Mouse (Mus musculus): Measurements from ENCODE around the gene Acot7. TPM values are rescaled to one million over a fixed set of nuclear protein-coding genes. Genes with fewer than 3 reads are reported as not detected.
A peak's percentile ranks its signal among the peaks of the same experiment; 100 is the strongest.

The Acot7 gene
- polyA plus RNA-seq, 1 experiment from 2014 or later = 276 TPM

DNA sequence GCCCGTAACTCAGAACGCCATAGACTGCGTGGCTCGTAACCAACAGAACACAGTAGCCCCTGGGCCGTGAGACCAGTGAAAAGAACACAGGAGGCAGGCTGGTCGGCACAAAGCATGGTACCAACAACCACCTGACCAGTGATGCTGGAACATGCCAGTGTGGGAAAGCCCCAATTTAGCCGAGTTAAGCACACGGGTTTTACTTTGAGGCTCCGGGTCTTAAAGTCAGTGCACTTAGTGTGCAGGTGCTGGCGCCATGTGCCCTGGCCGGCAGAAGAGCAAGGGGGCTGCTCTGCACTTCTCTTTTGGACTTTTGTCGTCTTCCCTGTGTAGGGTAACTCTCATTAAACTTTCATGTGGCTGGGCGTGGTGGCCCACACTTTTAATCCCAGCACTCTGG is 92.0 kb downstream of the Acot7 start:
- Histone ChIP-seq H3K4me3 (replicated peaks; ENCODE audit: low read depth, low read length) (no peak overlapping the region), H3K9me3 (ENCODE audit: control insufficient read depth, low read length) (no peaks in the 10 kb centered on the region), H3K4me2 (ENCODE audit: low read length) (no peak overlapping the region), H3K27me3 (ENCODE audit: control insufficient read depth, insufficient read depth, low read length) (peaks cover 16% of the 10 kb centered on the region; the same call in 1 of the 2 replicates), H3K9ac (replicated peaks; ENCODE audit: low read length) (no peak overlapping the region), H3K27ac (replicated peaks; ENCODE audit: low read depth, low read length) (no peak overlapping the region), H3K36me3 (ENCODE audit: control insufficient read depth, insufficient read depth, low read length) (peaks cover 2% of the 10 kb centered on the region; the same call in 1 of the 2 replicates), H3K4me1 (ENCODE audit: control insufficient read depth, insufficient read depth, low read length) (peaks cover 17% of the 10 kb centered on the region; the same call in 1 of the 2 replicates)
- no peak for DNase-seq
- ATAC-seq (ENCODE audit: low FRiP score, low TSS enrichment) = no peak
- 87% methylated on average over 13 of the region's 13 CpGs for WGBS

DNA sequence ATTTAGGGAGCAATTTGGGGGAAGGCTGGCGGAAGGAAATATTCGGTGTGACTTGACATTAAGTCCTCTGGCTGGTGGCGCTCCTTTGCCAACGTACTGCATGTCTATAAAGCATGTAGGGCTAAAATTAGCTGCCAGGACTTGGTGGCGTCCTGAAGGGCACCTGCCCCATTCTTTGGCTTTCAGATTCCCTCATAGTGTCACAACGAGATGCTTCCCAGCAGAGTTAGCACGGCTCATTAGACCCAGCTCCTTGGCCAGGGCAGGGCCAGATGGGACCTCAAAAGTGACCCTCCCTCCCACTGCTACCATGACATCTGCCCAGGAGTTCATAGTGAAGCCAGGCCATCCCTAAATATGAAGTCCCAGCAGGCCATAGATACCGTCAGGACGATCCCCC is 92.7 kb downstream of the Acot7 start:
- H3K27ac ChIP-seq (replicated peaks; ENCODE audit: low read depth, low read length) = no peak overlapping the region
- H3K9me3 ChIP-seq (ENCODE audit: control insufficient read depth, low read length) = no peaks in the 10 kb centered on the region
- peaks cover 22% of the 10 kb centered on the region for H3K27me3 ChIP-seq (ENCODE audit: control insufficient read depth, insufficient read depth, low read length)
- H3K9ac ChIP-seq (replicated peaks; ENCODE audit: low read length) = no peak overlapping the region
- H3K4me1 ChIP-seq (ENCODE audit: control insufficient read depth, insufficient read depth, low read length) = peaks cover 17% of the 10 kb centered on the region; the same call in 1 of the 2 replicates
- DNase-seq (no peak), ATAC-seq (ENCODE audit: low FRiP score, low TSS enrichment) (no peak)
- H3K36me3 ChIP-seq (ENCODE audit: control insufficient read depth, insufficient read depth, low read length) = no peaks in the 10 kb centered on the region; the same call in 1 of the 2 replicates
- H3K4me2 ChIP-seq (ENCODE audit: low read length) = no peak overlapping the region
- 76% methylated on average over 9 of the region's 9 CpGs for WGBS
- H3K4me3 ChIP-seq (replicated peaks; ENCODE audit: low read depth, low read length) = no peak overlapping the region

DNA sequence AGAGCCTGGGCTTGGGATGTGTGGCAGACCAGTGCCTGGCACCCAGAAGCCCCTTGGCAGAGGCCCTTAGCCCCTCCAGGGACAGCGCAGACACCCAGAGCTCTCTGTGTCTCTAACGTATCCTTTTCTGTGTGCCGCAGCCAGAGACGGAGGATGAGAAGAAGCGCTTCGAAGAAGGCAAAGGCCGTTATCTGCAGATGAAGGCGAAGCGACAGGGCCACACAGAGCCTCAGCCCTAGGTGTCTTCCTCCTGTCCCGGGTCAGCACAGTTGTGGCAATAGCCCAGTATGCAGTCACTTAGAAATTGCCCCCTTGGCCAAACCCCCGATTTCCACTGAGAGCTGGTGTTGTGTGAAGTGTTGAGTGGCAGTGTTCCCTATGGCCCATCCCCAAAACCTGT is 93.4 kb downstream of the Acot7 start:
- Histone ChIP-seq H3K36me3 (ENCODE audit: control insufficient read depth, insufficient read depth, low read length) (no peaks in the 10 kb centered on the region; the same call in 1 of the 2 replicates), H3K9ac (replicated peaks; ENCODE audit: low read length) (no peak overlapping the region), H3K27ac (replicated peaks; ENCODE audit: low read depth, low read length) (no peak overlapping the region), H3K4me3 (replicated peaks; ENCODE audit: low read depth, low read length) (no peak overlapping the region), H3K4me1 (ENCODE audit: control insufficient read depth, insufficient read depth, low read length) (peaks cover 17% of the 10 kb centered on the region; the same call in 1 of the 2 replicates), H3K27me3 (ENCODE audit: control insufficient read depth, insufficient read depth, low read length) (peaks cover 29% of the 10 kb centered on the region), H3K9me3 (ENCODE audit: control insufficient read depth, low read length) (no peaks in the 10 kb centered on the region), H3K4me2 (ENCODE audit: low read length) (no peak overlapping the region)
- no peak for DNase-seq
- WGBS = 90% methylated on average over 11 of the region's 11 CpGs
- ATAC-seq (ENCODE audit: low FRiP score, low TSS enrichment) = no peak

DNA sequence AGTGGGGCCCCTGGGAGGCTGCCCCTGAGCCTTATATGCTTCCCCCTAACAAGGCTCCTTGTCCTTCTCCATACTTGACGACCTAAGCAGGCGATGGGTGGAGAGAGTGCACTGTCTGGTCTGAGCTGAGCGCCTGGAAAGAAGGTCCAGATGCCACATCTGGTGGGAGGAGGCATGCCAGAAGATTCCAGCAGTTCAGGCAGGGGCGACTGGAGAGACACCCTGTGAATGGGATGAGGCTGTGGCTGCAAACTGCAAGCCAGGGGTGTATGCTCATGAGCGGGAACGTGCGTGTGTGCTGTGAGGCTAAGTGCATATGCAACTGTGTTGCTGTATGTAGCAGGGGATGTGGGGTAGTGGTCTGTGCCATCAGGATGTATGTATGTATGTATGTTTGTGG is 94.1 kb downstream of the Acot7 start:
- WGBS = 74% methylated on average over 7 of the region's 7 CpGs
- H3K4me2 ChIP-seq (ENCODE audit: low read length) = no peak overlapping the region
- no peak overlapping the region for H3K4me3 ChIP-seq (replicated peaks; ENCODE audit: low read depth, low read length)
- DNase-seq (no peak), ATAC-seq (ENCODE audit: low FRiP score, low TSS enrichment) (no peak)
- peaks cover 17% of the 10 kb centered on the region; the same call in 1 of the 2 replicates for H3K4me1 ChIP-seq (ENCODE audit: control insufficient read depth, insufficient read depth, low read length)
- H3K9ac ChIP-seq (replicated peaks; ENCODE audit: low read length) = no peak overlapping the region
- peaks cover 36% of the 10 kb centered on the region for H3K27me3 ChIP-seq (ENCODE audit: control insufficient read depth, insufficient read depth, low read length)
- H3K27ac ChIP-seq (replicated peaks; ENCODE audit: low read depth, low read length) = no peak overlapping the region
- H3K9me3 ChIP-seq (ENCODE audit: control insufficient read depth, low read length) = no peaks in the 10 kb centered on the region
- H3K36me3 ChIP-seq (ENCODE audit: control insufficient read depth, insufficient read depth, low read length) = no peaks in the 10 kb centered on the region; the same call in 1 of the 2 replicates

DNA sequence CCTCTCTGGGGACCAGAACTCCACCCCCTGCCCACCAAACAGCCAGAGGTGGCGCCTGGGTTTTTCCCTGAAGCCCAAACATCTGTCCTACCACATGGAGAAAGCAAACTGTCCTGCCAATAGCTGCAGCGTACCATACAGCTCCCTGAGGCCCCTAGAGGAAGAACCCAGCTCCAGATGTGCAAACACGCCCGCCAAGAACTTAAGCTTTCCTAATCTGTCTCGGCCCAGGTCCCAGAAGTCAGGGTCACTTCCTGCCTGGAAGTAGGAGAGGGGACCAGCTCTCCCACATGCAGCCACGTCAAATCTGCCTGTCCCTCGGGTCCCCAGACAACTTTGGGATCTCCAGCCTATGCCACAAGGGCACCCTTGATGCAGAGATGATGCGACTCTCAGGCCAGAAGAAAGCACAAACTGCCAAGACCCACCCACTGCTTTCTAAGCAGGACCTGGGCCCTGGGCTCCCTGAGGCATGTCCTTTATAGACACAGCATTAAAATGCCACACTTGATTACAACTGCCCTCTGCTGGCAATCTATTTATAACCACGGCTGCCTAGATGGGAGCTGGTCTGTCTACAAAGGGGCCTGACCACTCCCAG is 94.6 kb downstream of the Acot7 start:
- H3K4me1 ChIP-seq (ENCODE audit: control insufficient read depth, insufficient read depth, low read length) = peaks cover 17% of the 10 kb centered on the region; the same call in 1 of the 2 replicates
- no peak for ATAC-seq (ENCODE audit: low FRiP score, low TSS enrichment)
- no peak overlapping the region for H3K4me3 ChIP-seq (replicated peaks; ENCODE audit: low read depth, low read length)
- H3K9me3 ChIP-seq (ENCODE audit: control insufficient read depth, low read length) = no peaks in the 10 kb centered on the region
- peak; percentile 62 for DNase-seq
- H3K9ac ChIP-seq (replicated peaks; ENCODE audit: low read length) = no peak overlapping the region
- H3K27me3 ChIP-seq (ENCODE audit: control insufficient read depth, insufficient read depth, low read length) = peaks cover 41% of the 10 kb centered on the region
- WGBS = 31% methylated on average over 9 of the region's 9 CpGs
- no peak overlapping the region for H3K4me2 ChIP-seq (ENCODE audit: low read length)
- H3K36me3 ChIP-seq (ENCODE audit: control insufficient read depth, insufficient read depth, low read length) = no peaks in the 10 kb centered on the region; the same call in 1 of the 2 replicates
- 0 out of 2 replicates have a peak overlapping the region, but pooled peaks have one; percentile 64 for H3K27ac ChIP-seq (replicated peaks; ENCODE audit: low read depth, low read length)

DNA sequence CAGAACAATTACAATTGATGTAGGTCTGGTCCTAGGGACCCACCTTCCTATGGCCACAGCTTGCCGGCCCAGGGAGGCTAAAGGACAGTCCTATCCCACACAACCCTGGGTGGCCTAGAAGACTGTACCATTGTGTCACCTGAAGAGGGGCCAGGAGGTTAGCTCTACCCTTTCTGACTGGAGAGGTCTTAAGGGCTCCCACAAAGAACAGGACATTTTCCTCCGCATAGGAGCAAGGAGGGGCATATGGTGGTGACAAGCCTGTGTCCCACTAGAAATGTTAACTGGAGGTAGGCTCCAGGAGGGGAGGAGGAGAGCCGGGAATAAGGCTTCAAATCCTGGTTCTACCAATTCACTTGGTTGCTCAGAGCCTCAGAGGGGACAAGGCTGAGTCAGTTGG is 95.3 kb downstream of the Acot7 start:
- H3K9ac ChIP-seq (replicated peaks; ENCODE audit: low read length) = peak overlapping the region; percentile 74; the same call in 1 of the 2 replicates
- no peak for DNase-seq
- peak overlapping the region; percentile 87 for H3K4me2 ChIP-seq (ENCODE audit: low read length)
- peaks cover 42% of the 10 kb centered on the region for H3K27me3 ChIP-seq (ENCODE audit: control insufficient read depth, insufficient read depth, low read length)
- peaks cover 17% of the 10 kb centered on the region; the same call in 1 of the 2 replicates for H3K4me1 ChIP-seq (ENCODE audit: control insufficient read depth, insufficient read depth, low read length)
- H3K27ac ChIP-seq (replicated peaks; ENCODE audit: low read depth, low read length) = peak overlapping the region; percentile 64
- 22% methylated on average over 3 of the region's 3 CpGs for WGBS
- H3K9me3 ChIP-seq (ENCODE audit: control insufficient read depth, low read length) = no peaks in the 10 kb centered on the region
- ATAC-seq (ENCODE audit: low FRiP score, low TSS enrichment) = no peak
- no peaks in the 10 kb centered on the region; the same call in 1 of the 2 replicates for H3K36me3 ChIP-seq (ENCODE audit: control insufficient read depth, insufficient read depth, low read length)
- H3K4me3 ChIP-seq (replicated peaks; ENCODE audit: low read depth, low read length) = no peak overlapping the region

DNA sequence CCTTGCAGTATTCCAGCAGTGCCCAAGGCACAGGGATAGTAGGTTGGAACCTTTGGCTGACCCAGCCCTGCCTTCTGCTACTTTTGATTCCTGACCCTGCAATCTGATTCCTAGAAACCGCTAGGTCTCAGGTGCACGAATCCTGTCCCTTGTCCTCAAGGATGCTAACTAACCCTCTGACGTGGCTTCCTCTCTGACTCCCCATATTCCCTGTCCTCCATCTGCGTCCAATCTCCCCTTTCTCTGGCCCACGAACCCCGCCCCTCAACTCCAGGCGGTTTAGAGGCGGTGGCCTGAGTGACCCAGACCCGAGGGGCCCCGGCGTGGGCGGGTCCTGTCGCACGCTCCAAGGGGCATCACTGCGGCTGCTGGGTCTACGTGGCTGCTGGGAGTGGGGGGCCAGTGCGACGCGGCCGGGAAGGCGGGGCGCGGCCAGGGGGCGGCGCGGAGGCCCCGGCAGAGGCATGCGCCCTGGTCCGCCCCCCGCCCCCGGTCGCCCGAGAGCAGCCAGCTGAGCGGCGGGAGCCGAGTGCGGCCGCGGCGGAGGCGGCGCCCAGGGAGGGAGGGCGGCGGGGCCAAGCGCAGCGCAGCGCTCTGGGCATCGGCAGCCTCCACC is 95.8 kb downstream of the Acot7 start, which contains the start of gene Gpr153:
TSS of gene Gpr153 (plus strand) at position 612 of the 616 bp plus-strand sequence.
- peak; percentile 76 for DNase-seq
- peaks cover 17% of the 10 kb centered on the region; the same call in 1 of the 2 replicates for H3K4me1 ChIP-seq (ENCODE audit: control insufficient read depth, insufficient read depth, low read length)
- H3K27me3 ChIP-seq (ENCODE audit: control insufficient read depth, insufficient read depth, low read length) = peaks cover 42% of the 10 kb centered on the region

DNA sequence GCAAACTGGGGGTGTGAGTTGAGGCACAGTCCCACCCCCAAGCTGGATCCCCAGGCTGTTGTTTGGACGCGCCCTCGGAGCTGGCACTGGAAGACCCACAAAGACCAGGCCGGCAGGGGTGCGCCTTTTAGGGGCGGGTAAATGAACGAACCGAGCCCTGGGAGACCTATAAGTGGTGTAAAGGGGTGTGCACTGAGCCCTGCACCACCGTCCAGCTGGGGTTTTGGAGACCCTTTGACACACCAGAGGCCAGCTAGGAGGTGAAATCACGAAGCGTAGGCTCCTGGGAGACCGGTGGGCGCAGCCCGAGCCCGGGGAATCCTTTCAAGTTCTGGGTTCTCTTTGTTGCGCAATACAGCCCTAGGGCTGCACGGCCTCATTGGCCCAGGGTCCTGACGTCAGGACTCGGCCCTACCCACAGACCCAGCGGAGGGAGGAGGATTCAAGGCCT is 96.8 kb downstream of the Acot7 start:
- peak overlapping the region; percentile 87 for H3K4me2 ChIP-seq (ENCODE audit: low read length)
- peaks cover 48% of the 10 kb centered on the region for H3K27me3 ChIP-seq (ENCODE audit: control insufficient read depth, insufficient read depth, low read length)
- peaks cover 2% of the 10 kb centered on the region; the same call in 1 of the 2 replicates for H3K36me3 ChIP-seq (ENCODE audit: control insufficient read depth, insufficient read depth, low read length)
- peak; percentile 35; the same call in 1 of the 2 replicates for ATAC-seq (ENCODE audit: low FRiP score, low TSS enrichment)
- H3K4me1 ChIP-seq (ENCODE audit: control insufficient read depth, insufficient read depth, low read length) = peaks cover 17% of the 10 kb centered on the region; the same call in 1 of the 2 replicates
- no peak overlapping the region for H3K27ac ChIP-seq (replicated peaks; ENCODE audit: low read depth, low read length)
- no peaks in the 10 kb centered on the region for H3K9me3 ChIP-seq (ENCODE audit: control insufficient read depth, low read length)
- WGBS = under 1% methylated on average over 20 of the region's 20 CpGs
- H3K4me3 ChIP-seq (replicated peaks; ENCODE audit: low read depth, low read length) = peak overlapping the region; percentile 57
- peak overlapping the region; percentile 74 for H3K9ac ChIP-seq (replicated peaks; ENCODE audit: low read length)
- peak; percentile 70 for DNase-seq

More for the DNA sequence above, 95.8 kb downstream of the Acot7 start, which contains the start of gene Gpr153:
- H3K9ac ChIP-seq (replicated peaks; ENCODE audit: low read length) = peak within 1 kb of the TSS; percentile 74
- H3K27ac ChIP-seq (replicated peaks; ENCODE audit: low read depth, low read length) = peak within 1 kb of the TSS; percentile 64
- H3K36me3 ChIP-seq (ENCODE audit: control insufficient read depth, insufficient read depth, low read length) = no peaks in the 10 kb centered on the region
- no peaks in the 10 kb centered on the region for H3K9me3 ChIP-seq (ENCODE audit: control insufficient read depth, low read length)
- ATAC-seq (ENCODE audit: low FRiP score, low TSS enrichment) = peak; percentile 54
- peak within 1 kb of the TSS; percentile 57 for H3K4me3 ChIP-seq (replicated peaks; ENCODE audit: low read depth, low read length)
- 1% methylated on average over 46 of the region's 48 CpGs for WGBS
- peak within 1 kb of the TSS; percentile 87 for H3K4me2 ChIP-seq (ENCODE audit: low read length)

All from midbrain, embryonic 14.5 days (tissue).